Mouse (Mus musculus) heart, postnatal 0 days (tissue): Measurements from ENCODE around the gene Lrrc57.

Experiments
- CTCF ChIP-seq: IDR thresholded peaks from 2 replicates; pipeline ENCODE4 v1.5.1; 2016; ENCODE audit warnings: antibody characterized with exemption, control low read depth, low read depth
- EP300 ChIP-seq: IDR thresholded peaks from 2 replicates; pipeline ENCODE4 v1.6.1; 2016; ENCODE audit warnings: antibody characterized with exemption, low read depth

GRCm38 (mm10) chr2:120655905-120656304 is 46.6 kb upstream of the Lrrc57 start:
- TF ChIP-seq CTCF: no peak
- no peak for TF ChIP-seq EP300
